Mouse (Mus musculus): Measurements from ENCODE around the gene Gm28305. TPM values are rescaled to one million over a fixed set of nuclear protein-coding genes. Genes with fewer than 3 reads are reported as not detected.

The Gm28305 gene
- polyA plus RNA-seq, 1 experiment from 2014 or later = not detected

Other genes with a start within 250 kb of the Gm28305 start
- gene Nphp3, start 38.1 kb upstream of the Gm28305 start, polyA plus RNA-seq (2014; fragmentation: Nextera tagmentation; extraction: Ambion mirVana) = 7.3 and 8.7 TPM in 2 replicates
- 54.0 and 56.9 TPM in 2 replicates for gene Uba5, start 22.5 kb downstream of the Gm28305 start, polyA plus RNA-seq (2014; fragmentation: Nextera tagmentation; extraction: Ambion mirVana)
- 7.4 and 7.9 TPM in 2 replicates for gene Acad11, start 22.7 kb downstream of the Gm28305 start, polyA plus RNA-seq (2014; fragmentation: Nextera tagmentation; extraction: Ambion mirVana)
- 1.1 and 1.8 TPM in 2 replicates for gene Ackr4, start 86.3 kb downstream of the Gm28305 start, polyA plus RNA-seq (2014; fragmentation: Nextera tagmentation; extraction: Ambion mirVana)
- gene Dnajc13, start 222.3 kb downstream of the Gm28305 start, polyA plus RNA-seq (2014; fragmentation: Nextera tagmentation; extraction: Ambion mirVana) = 26.1 and 37.7 TPM in 2 replicates